Comparison of ENCODE assay signal across 11 mouse cellular contexts in genomic region chr1:151719911-151720310, GRCm38 (mm10). TPM values are rescaled to one million over a fixed set of nuclear protein-coding genes. Genes with fewer than 3 reads are reported as not detected.
DNase-seq lines count a peak whose midpoint lies in the region.
"Had no signal": no experiment of that assay in that cellular context is flagged by ENCODE, and none has a peak within 500 bp of the region (broad histone marks: within the 10 kb centered on the region; RNA-seq: fewer than 3 reads in every experiment).

No protein-coding gene starts in this region.

- DNase-seq in cerebellum, postnatal 14 days: peak; percentile 51 to 59
- no peak for DNase-seq in cerebellum, adult 11 months
- peak; percentile 70 for DNase-seq in ovary, adult 18-20 months (ENCODE audit: low spot score)
- DNase-seq in ovary, postnatal 10 days (ENCODE audit: low spot score): no peak
- peak; percentile 44 to 50 for DNase-seq in adrenal gland, postnatal 36 days
- peak; percentile 45 for DNase-seq in testis, postnatal 14 days (ENCODE audit: low spot score)
- no peak for DNase-seq in gastrocnemius, adult 8-10 months (ENCODE audit: low spot score in 2 of 2)
- DNase-seq in spleen, postnatal 10 days (ENCODE audit: low spot score in 2 of 2): no peak
- DNase-seq: heart, postnatal 36 days; right cerebral cortex, postnatal 25 days; thymus, adult 2 months had no signal

RNA-seq across cellular contexts. Expression of gene Edem3, which starts 35.3 kb away (rescaled TPM):
- total RNA-seq in adrenal gland, postnatal 36 days (2021): 100 to 1,000 TPM; 120 to 146 TPM
- 10 to 100 TPM; 17.8 to 25.5 (median 20.7) TPM for total RNA-seq in gastrocnemius, adult 8-10 months (2022)

Comparison
In these comparisons a context has a peak if more than half of its experiments do, and no peak if none do; other contexts are left out.
1. DNase-seq: peak in cerebellum, postnatal 14 days (2 of 2), ovary, adult 18-20 months (single experiment), adrenal gland, postnatal 36 days (2 of 2) and testis, postnatal 14 days (single experiment); none in cerebellum, adult 11 months (single experiment), ovary, postnatal 10 days (single experiment), gastrocnemius, adult 8-10 months (0 of 2) and spleen, postnatal 10 days (0 of 2).
2. RNA of gene Edem3, which starts 35.3 kb away (total RNA-seq): 120 to 146 TPM in adrenal gland, postnatal 36 days; 17.8 to 25.5 TPM in gastrocnemius, adult 8-10 months; every median in the first group is over 4 times any median in the second.